Mouse (Mus musculus): ENCODE data around the gene Lmna.

Lmna gene

DNA sequence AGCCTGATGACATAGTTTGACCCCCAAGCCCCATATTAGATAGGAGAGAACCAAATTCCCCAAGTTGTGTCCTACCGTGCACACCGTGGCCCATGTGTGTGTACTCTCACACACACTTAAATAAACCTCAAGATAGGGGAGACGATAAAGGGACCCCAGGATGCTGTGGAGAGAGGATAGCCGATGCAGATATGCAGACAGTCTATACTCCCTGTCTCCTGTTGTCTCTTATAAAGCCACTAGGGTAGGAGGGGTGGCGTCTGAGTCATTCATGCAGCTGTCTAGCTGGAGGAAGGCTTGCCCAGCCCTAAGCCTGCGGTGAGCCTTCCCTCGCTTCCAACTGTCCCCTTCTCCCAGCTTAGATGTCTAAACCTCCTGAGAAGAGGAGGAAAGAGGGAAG is 9.7 kb downstream of the Lmna start:
- no peak for DNase-seq

DNA sequence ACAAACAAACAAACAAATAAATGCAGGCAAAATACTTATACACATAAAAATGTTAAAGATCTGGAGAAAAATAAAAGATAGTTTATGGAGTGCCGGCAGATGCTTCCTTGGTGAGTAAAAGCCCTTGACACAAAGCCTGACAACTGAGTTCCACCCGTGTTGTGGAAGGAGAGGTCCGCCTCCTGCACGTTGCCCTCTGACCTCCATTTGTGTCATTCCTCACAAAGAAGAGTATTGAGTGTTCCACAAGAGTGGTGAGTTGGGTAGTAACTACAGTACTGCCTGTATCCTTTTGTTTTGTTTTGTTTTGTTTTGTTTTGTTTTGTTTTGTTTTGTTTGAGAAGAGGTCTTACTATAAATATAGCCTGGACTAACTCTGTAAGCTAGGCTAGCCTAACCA is 10.2 kb downstream of the Lmna start:
- no peak for DNase-seq

DNA sequence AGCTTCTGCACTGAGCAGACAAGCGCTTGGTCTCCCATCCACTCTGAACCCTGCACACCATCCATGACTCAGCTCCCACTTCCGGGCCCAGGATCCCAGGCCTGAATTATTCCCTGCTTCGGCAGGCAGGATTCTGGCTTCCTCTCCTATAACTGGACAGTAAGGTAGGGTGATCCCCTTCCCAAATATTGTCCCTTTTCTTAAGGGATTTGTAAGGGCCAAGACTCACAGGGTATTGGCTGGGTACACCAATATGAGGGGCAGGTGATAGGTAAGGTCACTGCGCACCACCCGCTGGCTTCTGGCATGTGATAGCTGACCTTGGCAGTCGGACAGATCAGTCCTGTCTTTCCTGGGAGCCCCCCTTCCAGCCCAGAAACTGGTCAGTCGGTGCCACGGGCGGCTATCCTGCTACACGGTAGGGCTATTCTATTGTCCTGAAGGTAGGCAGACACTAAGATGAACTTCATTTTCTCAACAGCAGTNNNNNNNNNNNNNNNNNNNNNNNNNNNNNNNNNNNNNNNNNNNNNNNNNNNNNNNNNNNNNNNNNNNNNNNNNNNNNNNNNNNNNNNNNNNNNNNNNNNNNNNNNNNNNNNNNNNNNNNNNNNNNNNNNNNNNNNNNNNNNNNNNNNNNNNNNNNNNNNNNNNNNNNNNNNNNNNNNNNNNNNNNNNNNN is 13.9 kb downstream of the Lmna start:
- peak; percentile 46 to 58 for DNase-seq

DNA sequence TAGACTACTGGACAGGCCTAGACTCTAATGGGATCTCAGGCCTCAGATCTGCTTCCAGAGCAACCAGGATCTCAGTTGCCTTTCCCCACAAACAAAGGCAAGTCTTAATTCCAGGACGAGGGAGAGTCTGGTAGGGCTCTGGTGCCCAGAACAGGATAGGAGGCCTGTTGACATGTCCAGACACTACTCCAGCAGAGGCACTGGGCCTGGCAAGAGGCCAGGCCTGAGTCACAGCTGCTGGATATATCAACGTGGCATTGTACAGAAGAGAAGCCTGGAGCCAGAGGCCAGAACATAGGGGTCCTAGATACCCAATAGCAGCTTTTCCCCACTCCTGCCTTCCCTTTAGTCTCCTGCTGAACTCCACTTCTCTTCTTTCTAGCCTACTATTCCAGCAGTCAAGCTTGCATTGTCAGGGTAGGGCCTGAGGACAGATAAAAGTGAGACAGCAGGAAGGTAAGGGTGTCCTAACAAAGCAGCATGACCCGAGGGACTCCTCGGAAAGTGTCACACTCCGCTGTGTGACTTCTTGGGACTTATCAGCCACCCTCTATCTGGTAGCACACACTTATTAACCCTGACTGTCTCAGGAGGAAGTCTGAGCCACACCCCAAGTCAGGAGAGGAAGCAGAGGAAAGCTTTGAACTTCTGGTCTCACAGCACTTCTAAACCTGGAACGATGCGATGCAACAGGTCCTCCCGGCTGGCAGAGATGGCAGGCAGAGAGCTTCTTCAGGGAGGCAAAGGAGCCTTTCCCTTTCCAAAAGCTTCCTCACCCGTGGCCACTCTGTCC is 14.7 kb downstream of the Lmna start:
- DNase-seq, result peak; percentile 40 to 71

DNA sequence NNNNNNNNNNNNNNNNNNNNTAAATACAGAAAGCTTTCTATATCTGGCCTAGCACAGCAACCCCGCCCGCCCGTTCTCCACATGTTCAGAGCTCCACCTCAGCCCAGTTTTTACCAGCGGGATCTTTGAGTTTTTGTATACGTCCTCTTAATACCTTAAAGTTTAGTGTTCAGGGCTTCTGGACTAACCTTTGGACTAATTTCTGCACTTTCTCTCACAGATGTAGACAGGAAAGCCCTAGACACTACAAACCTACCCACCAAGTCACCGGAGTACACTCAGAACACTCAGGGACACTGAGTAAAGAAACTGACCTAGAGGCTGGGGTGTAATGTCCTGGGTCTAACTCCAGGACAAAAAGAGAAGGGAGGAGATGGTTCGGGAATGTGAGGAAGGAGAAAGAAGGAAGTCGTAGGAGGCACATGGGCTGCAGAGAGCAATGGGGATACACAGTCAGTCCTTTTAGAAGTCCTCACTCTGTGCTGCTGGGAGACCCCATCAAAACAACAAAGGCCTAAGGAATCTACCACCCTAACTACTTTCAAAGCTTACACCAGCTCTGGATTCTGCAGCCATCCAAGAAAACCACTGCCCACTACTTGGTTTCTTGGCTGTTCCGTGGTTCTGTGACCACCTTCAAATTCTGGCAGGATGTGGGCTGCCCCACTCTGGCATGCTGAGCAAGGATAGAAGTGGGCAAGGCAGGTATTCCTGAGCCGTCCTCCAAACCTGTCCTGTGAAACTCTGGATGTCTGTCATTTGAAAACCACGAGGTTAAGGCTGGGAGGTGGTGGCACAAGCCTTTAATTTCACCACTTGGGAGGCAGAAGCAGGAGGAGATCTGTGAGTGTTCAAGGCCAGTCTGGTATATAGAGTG is 15.8 kb downstream of the Lmna start:
- DNase-seq, result no peak

DNA sequence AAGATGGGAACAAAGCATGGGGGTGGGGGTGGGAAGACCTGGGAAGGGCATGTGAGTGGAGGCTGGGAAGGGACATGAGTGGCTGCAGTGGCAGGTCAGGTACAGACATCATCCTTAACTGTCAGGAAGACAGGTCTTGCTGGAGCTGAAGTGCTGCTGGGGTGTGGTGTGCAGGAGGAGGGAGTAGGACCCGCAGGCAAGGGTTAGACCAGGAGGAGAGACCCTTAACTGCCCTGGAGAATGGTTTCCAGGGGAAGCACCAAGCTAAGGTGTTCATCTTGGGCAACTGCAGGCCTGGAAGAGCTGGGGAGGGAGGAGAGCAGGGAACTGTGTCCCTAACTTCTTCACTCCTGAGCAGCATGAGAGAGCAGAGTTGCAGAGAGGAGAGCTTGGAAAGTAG is 22.4 kb downstream of the Lmna start:
- no peak for DNase-seq

DNA sequence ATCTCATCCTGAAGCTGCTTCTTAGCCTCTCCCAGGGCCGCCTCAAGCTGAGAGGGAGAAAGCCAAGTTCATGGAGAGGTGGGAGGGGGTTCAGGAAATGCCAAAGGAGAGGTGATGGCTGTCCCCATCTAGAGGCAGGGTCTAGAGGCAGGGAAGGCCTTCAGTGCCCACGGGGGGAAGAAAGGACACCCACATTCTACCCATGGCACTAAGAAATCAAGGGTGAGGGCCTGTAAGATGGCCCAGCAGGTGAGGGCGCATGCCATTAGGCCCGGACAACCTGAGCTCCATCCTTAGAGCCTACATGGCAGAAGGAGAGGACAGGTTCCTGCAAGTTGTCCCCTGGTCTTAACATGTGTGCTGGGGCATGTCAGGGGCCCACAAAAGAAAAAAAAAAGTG is 22.9 kb downstream of the Lmna start:
- DNase-seq, result no peak

DNA sequence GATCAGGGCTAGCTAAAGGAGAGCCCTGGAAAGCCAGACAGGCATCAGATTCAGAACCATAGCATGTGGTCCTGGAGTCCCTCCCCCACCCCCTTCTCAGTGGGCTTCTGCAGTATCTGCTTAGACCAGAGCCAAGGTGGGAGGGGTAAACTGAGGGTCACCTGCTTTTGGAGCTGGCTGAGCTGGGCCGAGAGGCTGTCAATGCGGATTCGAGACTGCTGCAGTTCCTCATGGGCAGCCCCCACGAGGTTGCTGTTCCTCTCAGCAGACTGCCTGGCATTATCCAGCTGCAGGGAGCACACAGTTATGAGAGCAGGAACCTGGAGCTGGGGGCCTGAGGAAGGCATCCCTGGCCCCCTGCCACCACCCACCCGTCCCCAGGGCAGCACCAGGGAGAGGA is 23.7 kb downstream of the Lmna start:
- no peak for DNase-seq

DNA sequence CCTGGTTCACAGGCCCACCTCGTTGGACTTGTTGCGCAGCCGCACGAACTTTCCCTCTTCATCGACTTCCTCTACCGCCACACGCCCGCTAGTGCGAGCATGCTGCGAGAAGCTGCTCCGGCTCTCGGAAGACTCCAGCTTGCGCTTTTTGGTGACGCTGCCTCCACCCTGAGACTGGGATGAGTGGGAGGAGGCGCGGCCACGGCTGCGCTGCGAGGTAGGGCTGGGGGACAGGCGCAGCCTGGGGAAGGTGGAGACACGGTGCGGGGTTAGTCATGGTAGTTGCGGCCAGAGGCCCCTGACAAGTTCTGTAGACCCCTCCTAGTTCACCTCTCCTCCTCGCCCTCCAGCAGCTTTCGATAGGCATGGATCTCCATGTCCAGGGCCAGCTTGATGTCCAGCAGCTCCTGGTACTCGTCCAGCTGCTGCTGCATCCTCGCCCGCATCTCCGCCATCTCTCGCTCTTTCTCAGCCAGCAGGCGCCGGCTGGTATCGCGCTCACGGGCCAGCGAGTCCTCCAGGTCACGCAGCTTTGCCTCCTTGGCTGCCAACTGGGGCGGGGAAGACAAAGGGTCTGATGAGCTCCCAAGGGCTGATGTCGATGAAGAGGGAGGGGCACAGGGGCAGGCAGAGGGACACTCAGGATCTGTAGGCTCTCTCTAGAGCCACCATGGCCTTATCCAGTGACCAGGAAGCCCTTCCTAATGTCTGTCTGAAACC is 25.0 kb downstream of the Lmna start:
- peak in 1 of 2 experiments; percentile 45 for DNase-seq

DNA sequence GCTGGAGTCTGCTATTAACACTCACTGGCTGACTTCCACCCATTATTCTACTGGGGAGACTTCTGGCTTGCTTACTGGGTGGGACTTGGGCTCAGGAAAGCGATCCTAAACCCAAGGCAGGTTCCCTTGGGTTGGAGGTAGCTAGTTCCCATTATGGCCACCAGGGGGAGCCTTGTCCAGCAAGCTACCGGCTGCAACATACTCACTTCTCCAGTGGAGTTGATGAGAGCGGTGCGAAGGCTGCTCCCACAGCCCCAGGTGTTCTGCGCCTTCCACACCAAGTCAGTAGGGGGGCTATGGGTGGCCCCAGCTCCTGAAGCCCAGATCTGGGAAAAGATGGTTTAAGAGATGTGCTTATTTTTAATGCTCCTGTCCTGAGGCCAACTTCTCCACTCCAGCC is 26.1 kb downstream of the Lmna start:
- peak; percentile 79 to 88 for DNase-seq

DNA sequence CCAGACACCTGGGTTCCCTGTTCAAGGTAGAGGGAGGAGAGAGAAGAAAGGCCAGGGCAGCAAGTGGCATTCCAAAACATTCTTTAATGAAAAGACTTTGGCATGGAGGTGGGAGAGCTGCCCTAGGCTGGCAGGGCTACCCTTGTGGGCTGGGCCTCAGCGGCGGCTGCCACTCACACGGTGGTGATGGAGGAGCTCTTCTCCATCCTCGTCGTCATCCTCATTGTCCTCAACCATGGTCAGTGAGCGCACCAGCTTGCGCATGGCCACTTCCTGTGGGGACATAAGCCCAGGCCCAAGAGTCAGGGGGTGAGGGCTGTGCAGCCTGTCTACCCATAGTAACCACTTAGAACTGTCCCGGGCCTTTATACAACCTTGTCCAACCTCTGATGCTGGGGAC is 26.6 kb downstream of the Lmna start:
- no peak for DNase-seq

DNA sequence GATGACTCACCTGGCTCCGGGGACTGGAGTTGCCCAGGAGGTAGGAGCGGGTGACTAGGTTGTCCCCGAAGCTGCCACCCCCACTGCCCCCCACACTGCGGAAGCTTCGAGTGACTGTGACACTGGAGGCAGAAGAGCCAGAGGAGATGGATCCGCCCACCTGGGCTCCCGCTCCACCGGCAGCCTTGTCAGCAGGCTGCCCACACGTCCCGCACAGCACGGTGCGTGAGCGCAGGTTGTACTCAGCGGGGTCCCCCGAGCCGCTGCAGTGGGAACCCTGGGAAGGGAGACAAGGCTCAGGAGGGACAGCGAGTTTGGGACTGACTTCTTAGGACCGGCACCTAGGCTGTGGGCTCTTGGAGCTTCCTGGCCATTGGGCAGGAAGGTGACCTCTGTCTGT is 27.4 kb downstream of the Lmna start:
- no peak for DNase-seq

DNA sequence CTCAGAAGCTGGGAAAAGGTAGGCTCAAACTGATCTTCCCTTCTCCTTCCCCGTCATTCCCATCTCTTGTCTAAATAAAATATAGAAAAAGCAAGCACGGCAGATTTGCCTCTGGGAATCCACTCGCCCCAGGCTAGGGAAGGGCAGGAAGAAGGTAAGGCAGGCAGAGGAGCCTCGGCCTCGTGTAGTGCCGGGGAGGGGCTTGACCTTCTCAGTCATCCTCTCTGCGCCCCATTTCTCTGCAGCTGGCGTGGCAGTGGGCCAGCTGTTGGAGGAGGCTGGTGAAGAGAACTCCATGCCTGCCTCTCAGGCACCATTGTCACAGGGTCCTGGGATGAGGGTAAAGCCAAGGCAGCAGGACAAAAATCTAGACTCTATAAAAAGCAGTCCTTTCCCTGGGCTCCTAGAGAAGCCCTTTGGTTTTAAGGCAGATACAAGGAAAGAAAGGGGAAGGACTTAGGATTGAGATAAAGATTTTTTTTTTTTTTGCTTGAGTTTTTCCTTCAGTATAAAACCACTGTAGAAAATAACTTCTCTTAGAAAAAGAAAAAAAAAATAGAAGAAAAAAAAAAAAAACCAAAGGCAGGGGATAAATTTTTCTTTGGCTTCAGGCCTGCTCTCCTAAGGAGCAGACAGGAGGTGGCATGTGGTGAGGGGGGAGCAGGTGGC is 28.2 kb downstream of the Lmna start:
- no peak for DNase-seq

DNA sequence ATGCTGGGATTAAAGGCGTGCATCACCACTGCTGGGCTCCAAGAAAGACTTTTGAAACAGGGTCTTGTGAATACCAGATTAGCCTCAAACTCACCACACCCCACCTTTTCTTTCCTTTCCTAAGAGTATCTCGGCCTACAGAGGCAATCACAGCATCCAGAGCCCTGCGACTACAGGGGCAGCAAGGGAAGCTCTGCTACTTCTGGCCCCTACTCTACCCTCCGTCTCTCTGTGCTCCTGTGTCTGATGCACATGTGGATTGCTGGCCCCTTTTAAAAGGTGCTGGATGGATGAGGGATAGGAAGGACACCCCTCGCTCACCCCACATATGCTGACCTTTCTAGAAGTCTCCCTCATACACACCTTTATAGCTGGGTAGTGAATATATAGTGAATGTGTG is 29.1 kb downstream of the Lmna start:
- no peak for DNase-seq

DNA sequence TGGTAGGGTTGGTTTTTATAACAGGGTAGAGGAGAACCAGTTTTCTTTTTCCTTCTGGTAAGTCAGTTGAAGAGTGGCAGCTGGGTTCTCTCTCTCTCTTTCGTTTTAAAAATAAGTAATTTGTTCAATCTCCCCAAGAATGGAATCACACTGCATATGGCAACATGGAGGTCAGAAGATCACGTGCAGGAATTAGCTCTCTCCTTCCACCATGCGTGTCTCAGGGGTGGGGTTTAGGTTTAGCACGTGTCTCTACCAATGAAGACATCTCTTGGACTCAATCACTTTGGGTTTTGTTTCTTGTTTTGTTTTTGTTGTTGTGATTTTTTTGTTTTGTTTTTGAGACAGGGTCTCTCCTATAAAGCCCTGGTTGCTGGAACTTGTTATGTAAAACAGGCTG is 29.9 kb downstream of the Lmna start:
- DNase-seq, result no peak

DNA sequence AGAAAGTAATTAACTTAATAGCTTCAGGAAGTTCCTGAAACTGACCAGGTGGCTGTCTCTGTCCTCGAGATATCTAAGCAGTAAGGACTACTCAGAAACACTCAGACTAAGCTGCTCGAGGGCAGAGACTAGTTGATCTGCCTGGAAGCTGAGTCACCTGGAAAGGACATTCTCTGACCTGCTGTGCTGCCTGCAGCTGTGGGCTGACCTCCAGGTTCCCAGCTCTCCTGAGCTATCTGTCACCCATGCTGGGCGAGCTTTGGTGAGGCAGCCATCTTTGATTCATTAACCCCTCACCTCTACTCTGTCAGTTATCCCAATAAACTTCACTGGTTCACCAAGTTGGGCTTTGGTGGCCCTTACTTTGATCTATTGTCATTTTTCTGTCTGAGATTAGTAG is 30.6 kb downstream of the Lmna start:
- no peak for DNase-seq

DNA sequence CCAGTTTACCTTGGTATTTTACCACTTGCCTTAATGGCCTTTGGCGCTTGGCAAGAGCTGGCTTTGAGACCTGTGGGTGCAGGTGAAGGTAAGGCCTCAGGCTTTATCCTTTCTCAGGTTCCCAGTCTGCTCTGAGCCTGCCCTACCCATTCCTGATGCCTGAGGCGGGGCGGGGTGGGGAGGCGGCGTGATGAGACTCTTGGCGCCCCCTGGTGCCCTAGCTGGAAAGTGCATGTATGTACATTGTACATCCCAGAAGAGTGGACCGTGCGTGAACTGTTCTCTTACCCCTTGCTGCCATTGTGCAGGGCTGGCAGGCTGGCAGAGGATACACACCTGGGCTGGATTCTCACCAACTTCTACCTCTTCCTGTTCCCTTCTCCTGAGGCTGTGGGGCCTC is 32.0 kb downstream of the Lmna start:
- peak; percentile 87 to 95 for DNase-seq

DNA sequence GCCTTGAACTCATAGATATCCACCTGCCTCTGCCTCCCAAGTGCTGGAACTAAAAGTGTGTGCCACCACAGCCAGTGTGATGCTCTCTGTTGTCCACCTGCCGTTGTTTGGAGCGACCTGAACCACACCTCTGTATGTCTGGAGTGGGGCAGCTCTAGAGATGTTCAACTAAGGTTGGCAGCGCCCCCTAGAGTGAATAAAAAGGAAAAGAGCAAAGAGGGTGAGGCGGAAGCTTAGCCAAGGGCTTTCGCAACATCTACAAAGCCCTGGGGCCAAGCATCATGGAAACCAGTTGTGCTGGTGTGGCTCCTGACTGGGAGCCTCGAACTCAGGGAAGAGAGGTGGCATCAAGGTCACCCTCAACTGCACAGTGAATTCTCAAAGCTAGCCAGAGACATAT is 33.4 kb downstream of the Lmna start:
- DNase-seq, result no peak

DNA sequence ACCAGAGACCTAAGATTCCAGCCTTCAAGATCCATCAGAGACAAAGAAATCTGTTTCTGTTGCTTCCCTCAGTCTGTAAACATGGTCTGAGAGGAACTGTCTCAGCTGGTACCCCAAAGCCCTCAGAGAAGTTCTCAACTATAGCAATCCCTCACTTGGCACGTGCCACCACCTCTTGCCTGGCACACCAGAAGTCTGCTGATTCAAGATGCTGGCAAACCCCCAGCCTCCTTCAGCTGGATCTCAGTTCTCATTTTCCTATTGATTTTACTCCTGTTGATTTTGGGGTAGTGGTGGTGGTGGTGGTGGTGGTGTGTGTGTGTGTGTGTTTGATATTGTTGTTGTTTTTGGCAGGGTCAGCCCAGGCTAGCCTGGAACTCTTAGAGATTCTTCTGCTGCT is 36.2 kb downstream of the Lmna start:
- no peak for DNase-seq

DNA sequence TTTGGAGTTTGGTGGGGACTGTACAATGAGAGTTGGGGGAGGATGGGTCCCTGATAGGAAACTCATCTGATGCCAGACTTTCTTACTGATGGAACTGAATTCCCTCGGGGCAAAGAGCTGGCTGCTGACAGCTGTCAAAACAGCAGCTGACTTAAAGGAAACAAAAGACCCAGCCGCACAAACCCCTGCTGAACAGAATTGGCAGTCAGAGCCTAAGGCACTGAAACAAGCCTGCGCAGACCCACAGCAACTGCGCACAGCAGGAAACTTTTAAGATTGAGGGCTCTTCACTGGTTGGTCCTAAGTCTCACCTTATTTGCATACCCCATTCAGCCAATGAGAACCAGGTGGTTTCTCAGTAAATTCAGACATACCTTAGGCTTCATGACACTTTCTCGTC is 36.7 kb downstream of the Lmna start:
- DNase-seq, result no peak

DNA sequence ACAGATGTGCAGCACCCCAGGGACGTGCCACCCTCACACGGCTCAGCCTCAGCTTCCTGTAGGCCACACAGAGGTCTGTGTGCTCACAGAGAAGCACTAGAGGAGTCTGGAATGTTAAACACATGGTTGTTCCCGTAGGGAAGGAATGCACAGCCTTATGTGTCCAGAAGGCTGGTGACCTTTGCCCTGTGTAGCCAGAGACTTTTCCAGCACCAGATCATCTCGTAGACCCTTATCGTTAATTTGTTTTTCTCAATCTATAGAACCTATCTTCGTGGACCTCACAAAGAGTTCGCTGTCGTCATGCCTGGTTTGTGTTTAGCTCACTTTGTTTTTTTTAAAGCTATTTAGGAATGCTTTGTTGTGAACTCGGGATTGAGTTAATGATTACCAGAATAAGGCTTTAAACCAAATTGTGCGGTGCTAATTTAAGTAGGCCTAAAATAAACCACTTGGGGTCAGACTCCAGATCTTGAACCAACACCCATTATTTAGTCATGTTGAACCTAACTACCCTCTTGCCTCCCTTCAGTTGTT is 38.7 kb downstream of the Lmna start:
- peak; percentile 50 to 63 for DNase-seq

DNA sequence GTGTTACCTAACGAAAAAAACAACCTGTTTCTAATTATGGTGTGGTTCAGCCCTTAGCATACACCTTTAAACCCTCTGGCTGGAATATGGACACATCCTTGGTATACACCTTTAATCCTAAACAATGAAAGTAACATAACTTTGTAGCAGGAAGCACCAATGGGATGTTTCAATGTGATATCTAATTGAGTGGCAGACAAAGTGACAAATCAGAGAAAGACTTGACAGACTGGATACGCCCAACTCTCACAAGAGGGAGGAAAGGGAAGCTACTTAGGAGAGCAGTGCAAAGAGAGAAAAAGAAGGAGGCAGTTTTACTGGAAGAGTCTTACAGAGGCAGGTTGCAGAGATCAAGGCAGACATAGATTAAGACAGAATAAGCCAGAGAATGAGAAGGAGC is 40.3 kb downstream of the Lmna start:
- no peak for DNase-seq

Measured in kidney, postnatal 25 days (tissue).